Mouse (Mus musculus) Patski (cell line): ENCODE data around the gene Nprl3. TPM values are rescaled to one million over a fixed set of nuclear protein-coding genes. Genes with fewer than 3 reads are reported as not detected.
A peak's percentile ranks its signal among the peaks of the same experiment; 100 is the strongest.
"Not testable (repeated sequence)": the region's sequence is repeated elsewhere in the genome, so short reads cannot be mapped to it uniquely, and the experiment has no call there.

ENCODE experiments used
- ATAC-seq: fragments of 100-300 bp; one replicate; pipeline ENCODE4 v1.8.0; 2021
- CTCF ChIA-PET: fragments of 350-600 bp; sonication (Branson Sonifier 250); formaldehyde crosslinking; loops from one replicate; lab custom pipeline; 2022; ENCODE audit warnings: inconsistent platforms; lab: Charles Lee
- POLR2A ChIA-PET: fragments of 350-600 bp; sonication (Branson Sonifier 250); formaldehyde crosslinking; loops from one replicate; lab custom pipeline; 2022; ENCODE audit warnings: antibody characterized with exemption, inconsistent platforms; lab: Charles Lee
- DNase-seq: peaks from one replicate; pipeline ENCODE4 v3.0.0-alpha.2; 2011; ENCODE audit warnings: low read depth, low spot score
- H3K27me3 ChIP-seq: fragments of 371-371 bp; one replicate; pipeline ENCODE4 v1.5.1; 2021
- CTCF ChIP-seq: fragments of 100-300 bp; IDR thresholded peaks from one replicate; pipeline ENCODE4 v1.5.1; 2021
- in situ Hi-C: fragments of 300-500 bp; cut with MboI; formaldehyde crosslinking; loops from 3 replicates; pipeline ENCODE4 v1.11.1; 2018; ENCODE audit warnings: low pct_unique_long_range_greater_than_20kb, mixed read lengths
- polyA plus RNA-seq: library from polyadenylated mRNA; unstranded; gene quantifications from one replicate; pipeline ENCODE4 v1.2.3, GENCODE M21; 2021

Nprl3 gene
- 46.7 TPM for polyA plus RNA-seq

- ATAC-seq, result peak; percentile 90
These were observed at the start of gene Nprl3 for GRCm38 (mm10) chr11:32267188-32267884. Gene Nprl3 (minus strand): TSS chr11:32267707.

DNA sequence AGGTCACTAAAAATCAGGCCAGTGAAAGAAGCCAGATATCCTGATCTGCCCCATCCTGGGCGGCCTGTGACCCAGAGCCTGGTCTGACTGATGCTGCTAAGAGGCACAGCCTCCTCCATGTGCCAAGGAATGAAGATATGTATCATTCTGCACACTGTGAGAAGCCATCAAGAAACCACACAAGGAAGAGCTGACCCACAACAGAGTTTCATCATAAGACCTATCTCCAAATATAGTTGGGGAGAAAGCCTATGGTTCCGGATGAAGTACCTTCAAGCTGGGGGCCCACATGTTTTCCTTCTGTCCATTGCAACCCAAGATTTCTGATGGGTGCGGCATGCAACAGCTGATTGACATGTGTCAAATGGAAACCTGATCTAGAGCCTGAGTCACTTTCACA lies 48.5 kb upstream of the Nprl3 start:
- no peak for TF ChIP-seq CTCF
- H3K27me3 ChIP-seq, result peaks cover 2% of the 10 kb centered on the region
- CTCF ChIA-PET, result interaction anchor here (0.7 kb wide), 1 partner anchor 10 kb away, joined by 3 read pairs; no protein-coding TSS in a partner anchor
- POLR2A ChIA-PET, result interaction anchor here (0.9 kb wide), 1 partner anchor 47 kb away, joined by 3 read pairs; no protein-coding TSS in a partner anchor
- in situ Hi-C loops, result no loop called here
- no peak for ATAC-seq
- no peak for DNase-seq

More at GRCm38 (mm10) chr11:32267188-32267884, at the start of gene Nprl3:
- peaks cover 16% of the 10 kb centered on the region for H3K27me3 ChIP-seq
- peak; percentile 37 for DNase-seq
- in situ Hi-C loops, result no loop called here
- ChIA-PET CTCF (no interaction called here), POLR2A (interaction anchor here (0.8 to 2.3 kb wide), 2 partner anchors 10 to 40 kb away, joined by 4 to 9 read pairs; partner anchors contain the start of gene Mpg)
- no peak for TF ChIP-seq CTCF

GRCm38 (mm10) chr11:32309928-32310327 lies 42.4 kb upstream of the Nprl3 start:
- ATAC-seq (no peak), DNase-seq (no peak)
- no peak for TF ChIP-seq CTCF
- in situ Hi-C loops, result no loop called here
- POLR2A ChIA-PET, result interaction anchor here (0.6 kb wide), 1 partner anchor 1194 kb away, joined by 3 read pairs; no protein-coding TSS in a partner anchor
- peaks cover 7% of the 10 kb centered on the region for H3K27me3 ChIP-seq
- CTCF ChIA-PET, result interaction anchor here (0.6 kb wide), 1 partner anchor 135 kb away, joined by 4 read pairs; no protein-coding TSS in a partner anchor

GRCm38 (mm10) chr11:32309446-32309845 lies 41.9 kb upstream of the Nprl3 start:
- POLR2A ChIA-PET, result interaction anchor here (0.6 kb wide), 1 partner anchor 1194 kb away, joined by 3 read pairs; no protein-coding TSS in a partner anchor
- DNase-seq (no peak), ATAC-seq (no peak)
- TF ChIP-seq CTCF, result no peak
- in situ Hi-C loops, result no loop called here
- CTCF ChIA-PET, result no interaction called here
- peaks cover 9% of the 10 kb centered on the region for H3K27me3 ChIP-seq

DNA sequence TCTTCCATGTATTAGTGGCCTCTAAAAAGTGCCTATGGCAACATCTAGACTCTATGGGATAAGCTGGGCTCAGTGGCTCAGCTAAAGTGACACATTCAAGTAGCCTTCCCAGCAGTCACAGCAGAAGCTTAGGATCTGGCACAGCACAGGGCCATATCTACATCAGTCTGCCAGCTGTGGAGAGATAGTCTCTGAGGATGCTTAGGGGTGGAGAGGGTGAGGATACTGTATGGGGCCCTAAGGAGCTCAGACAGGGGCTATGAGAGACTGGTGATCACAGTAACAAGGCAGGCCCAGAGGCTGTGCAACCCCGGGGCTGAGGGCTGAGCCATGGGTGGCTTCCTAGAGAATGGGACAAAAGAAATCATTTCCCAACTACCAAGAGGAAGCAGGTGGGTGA lies 39.5 kb upstream of the Nprl3 start:
- no peak for ATAC-seq
- H3K27me3 ChIP-seq, result peaks cover 28% of the 10 kb centered on the region
- in situ Hi-C loops, result no loop called here
- POLR2A ChIA-PET, result no interaction called here
- no peak for DNase-seq
- CTCF ChIA-PET, result interaction anchor here (0.7 to 2.2 kb wide), 4 partner anchors 15 to 124 kb away, joined by 3 to 9 read pairs (median 6); no protein-coding TSS in a partner anchor
- TF ChIP-seq CTCF, result no peak

DNA sequence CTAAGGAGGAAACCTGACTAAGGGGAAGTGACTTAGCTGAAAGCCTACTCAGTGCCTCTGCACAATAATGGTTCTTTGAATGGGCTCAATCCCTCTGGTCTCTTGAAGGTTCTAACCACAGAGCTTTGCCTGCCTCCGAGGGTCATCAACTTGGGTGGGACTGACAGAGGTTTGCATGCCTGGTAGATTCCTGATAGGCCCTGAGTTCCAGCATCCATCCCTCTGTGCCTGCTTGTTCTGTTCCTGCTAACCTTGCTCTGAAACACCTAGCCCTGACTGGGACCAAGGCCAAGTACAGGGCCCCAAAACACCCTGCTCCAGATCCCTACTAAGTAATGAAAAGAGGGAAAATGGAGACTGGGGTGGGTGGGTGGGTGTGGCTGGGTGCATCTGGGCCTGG lies 35.9 kb upstream of the Nprl3 start:
- in situ Hi-C loops, result no loop called here
- ChIA-PET POLR2A (no interaction called here), CTCF (interaction anchor here (1.2 to 1.7 kb wide), 2 partner anchors 17 to 121 kb away, joined by 3 to 4 read pairs; no protein-coding TSS in a partner anchor)
- no peak for TF ChIP-seq CTCF
- H3K27me3 ChIP-seq, result peaks cover 34% of the 10 kb centered on the region
- no peak for DNase-seq
- ATAC-seq, result no peak

DNA sequence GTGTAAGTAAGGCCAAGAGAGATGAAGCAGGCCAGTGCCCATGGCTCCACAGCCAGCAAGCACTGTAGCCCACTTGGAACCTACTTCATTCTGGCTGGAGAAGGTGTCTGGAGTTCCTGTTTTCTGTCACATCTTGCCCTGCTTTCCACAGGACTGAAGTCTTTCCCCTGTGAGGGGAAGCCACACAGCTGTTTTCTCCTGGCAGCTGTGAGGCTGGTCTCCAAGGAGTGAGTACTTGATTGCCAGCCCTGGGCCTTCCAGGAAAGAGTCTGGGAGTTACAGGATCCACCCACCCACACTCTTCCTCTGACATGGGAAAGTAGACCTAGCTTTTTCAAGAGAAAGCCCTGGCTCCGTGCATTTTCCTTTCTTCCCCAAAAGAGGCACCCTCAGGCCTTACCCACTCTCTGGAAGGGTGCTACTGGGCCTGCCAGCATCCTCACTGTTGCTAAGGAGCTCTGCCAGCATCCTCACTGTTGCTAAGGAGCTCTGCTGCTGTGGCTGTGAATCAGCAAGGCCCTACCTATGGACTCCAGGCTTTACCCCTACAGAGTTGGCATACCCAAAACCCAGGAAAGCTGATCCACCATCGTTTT lies 35.4 kb upstream of the Nprl3 start:
- no peak for TF ChIP-seq CTCF
- ChIA-PET CTCF (interaction anchor here (1.2 to 1.7 kb wide), 2 partner anchors 18 to 120 kb away, joined by 3 to 4 read pairs; no protein-coding TSS in a partner anchor), POLR2A (no interaction called here)
- ATAC-seq (no peak), DNase-seq (no peak)
- peaks cover 39% of the 10 kb centered on the region for H3K27me3 ChIP-seq
- in situ Hi-C loops, result no loop called here

DNA sequence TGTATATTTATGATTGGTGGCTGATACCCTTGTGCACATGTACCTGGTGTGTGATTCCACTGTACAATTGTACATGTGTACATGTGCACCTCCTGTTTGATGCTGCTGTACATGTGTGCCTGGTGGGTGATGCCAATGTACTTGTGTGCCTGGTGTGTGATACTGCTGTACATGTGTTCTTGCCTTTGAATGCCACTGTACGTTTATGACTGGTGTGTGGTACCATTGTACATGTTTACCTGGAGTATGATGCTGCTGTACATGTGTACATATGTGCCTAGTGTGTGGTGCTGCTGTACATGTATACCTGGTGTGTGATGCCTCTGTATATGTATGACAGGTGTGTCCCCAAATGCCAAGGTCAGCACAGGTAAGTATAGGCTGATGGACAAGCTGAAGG lies 34.0 kb upstream of the Nprl3 start:
- ATAC-seq, result no peak
- TF ChIP-seq CTCF, result no peak
- peaks cover 39% of the 10 kb centered on the region for H3K27me3 ChIP-seq
- DNase-seq, result no peak
- in situ Hi-C loops, result no loop called here
- ChIA-PET POLR2A (no interaction called here), CTCF (no interaction called here)

GRCm38 (mm10) chr11:32300279-32301267 lies 33.1 kb upstream of the Nprl3 start:
- TF ChIP-seq CTCF, result no peak
- POLR2A ChIA-PET, result no interaction called here
- DNase-seq (no peak), ATAC-seq (no peak)
- CTCF ChIA-PET, result interaction anchor here (1.0 kb wide), 1 partner anchor 55 kb away, joined by 3 read pairs; no protein-coding TSS in a partner anchor
- peaks cover 39% of the 10 kb centered on the region for H3K27me3 ChIP-seq
- in situ Hi-C loops, result no loop called here

GRCm38 (mm10) chr11:32299865-32300264 lies 32.4 kb upstream of the Nprl3 start, which contains the start of gene Hbq1a:
Gene Hbq1a (plus strand): TSS chr11:32300069.
- peak; percentile 52 for TF ChIP-seq CTCF
- H3K27me3 ChIP-seq, result peaks cover 39% of the 10 kb centered on the region
- in situ Hi-C loops, ATAC-seq, DNase-seq, POLR2A ChIA-PET, CTCF ChIA-PET: not testable (repeated sequence)
